Mouse (Mus musculus) WW6 (cell line): Measurements from ENCODE around the gene Pdilt.

Experiments
- DNase-seq: peaks from one replicate; pipeline ENCODE4 v3.0.0-alpha.2; 2013; ENCODE audit warnings: low read depth, low spot score

Gene Pdilt

DNA sequence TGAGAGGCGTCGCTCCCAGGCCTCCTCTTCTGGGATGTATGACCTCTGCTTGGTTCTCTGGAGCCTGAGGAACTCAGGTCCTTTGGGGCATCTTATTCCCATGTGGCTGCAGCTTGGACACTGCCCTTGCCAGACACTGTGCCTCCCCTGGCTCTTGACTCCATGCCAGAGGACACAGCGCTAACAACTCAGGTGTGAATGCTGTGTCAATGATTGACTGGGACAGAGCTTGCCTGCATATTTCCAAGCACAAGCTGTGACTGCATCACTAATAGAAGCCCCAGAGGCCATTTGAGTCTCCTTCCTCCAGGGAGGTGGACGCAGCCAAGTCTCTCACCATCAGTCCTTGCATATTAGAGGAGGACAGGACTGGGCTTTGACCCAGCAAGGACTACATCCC lies 12.1 kb downstream of the Pdilt start:
- no peak for DNase-seq

- DNase-seq = no peak
These were observed 33.1 kb downstream of the Pdilt start for GRCm38 (mm10) chr7:119490041-119490780.

- no peak for DNase-seq
These were observed 36.6 kb downstream of the Pdilt start for GRCm38 (mm10) chr7:119486683-119487082.

DNA sequence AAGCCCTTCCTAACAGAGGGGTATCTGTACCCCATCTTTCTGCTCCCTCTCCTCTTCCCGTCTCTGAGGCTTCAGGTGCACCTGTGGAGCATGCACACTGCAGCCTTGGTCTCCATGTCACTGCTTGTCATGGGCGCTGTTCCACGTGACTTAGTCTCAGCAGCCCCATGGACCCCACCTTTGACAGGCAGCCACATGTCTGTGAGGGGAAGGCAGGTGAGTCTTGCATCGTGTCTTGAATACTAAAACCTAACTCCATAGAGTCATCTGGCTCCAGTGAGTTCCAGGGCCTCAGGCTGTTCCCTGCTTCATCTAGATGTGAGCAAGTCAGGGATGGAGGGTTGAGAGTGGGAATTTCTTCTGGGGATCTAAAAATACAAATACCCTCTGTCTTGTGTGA lies 39.1 kb downstream of the Pdilt start:
- DNase-seq = no peak

- DNase-seq = no peak
These were observed 44.0 kb downstream of the Pdilt start, which contains the start of gene Umod for GRCm38 (mm10) chr7:119479256-119479655. Gene Umod (minus strand): TSS chr7:119479282.

- DNase-seq = peak; percentile 33
These were observed 46.5 kb downstream of the Pdilt start for GRCm38 (mm10) chr7:119476500-119477389.

DNA sequence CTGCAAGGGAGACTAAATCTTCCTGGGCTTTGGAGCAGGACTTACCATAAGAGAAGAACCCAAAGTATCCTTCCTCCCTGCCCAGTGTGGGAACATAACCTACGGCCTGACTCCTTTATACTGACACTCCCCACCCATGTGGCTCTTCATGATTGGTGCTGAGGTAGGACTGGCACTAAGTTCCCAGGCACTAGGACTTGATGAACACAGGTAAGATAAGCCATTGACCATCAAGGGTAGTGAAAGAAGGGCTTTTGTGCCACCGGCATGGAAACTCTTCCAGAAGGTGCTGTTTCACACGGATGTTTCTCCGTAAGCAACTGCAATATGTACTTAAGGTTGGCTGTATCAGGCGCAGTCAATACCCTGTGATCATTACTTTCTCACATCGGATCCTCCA lies 64.1 kb downstream of the Pdilt start, which contains the start of gene Gp2:
Gene Gp2, minus strand, starts transcription at position 101 of the 400 bp plus-strand sequence.
- DNase-seq = no peak

- no peak for DNase-seq
These were observed 69.1 kb downstream of the Pdilt start for GRCm38 (mm10) chr7:119454192-119454591.

GRCm38 (mm10) chr7:119443849-119444248 lies 79.4 kb downstream of the Pdilt start:
- DNase-seq = no peak

DNA sequence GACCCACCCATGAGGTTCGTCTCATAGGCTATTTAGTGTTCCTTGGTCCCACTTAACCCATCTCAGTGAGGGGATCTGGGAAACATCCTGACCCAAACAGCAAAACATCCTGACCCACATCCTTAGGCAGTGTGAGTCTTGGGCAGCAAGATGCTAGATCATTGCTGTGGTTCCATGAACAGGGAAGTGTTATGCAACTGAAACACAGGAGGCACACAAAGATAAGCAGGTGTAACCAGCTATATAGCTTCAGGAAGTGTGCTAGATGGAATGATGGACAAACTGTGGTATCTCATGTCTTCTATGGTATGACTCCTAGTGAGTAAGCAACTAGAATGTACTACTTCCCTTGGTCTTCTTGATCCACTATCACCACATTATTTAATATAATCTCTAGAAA lies 81.4 kb downstream of the Pdilt start:
- DNase-seq = no peak
